8 mouse cellular contexts compared by ENCODE assay signal in the genomic region with DNA sequence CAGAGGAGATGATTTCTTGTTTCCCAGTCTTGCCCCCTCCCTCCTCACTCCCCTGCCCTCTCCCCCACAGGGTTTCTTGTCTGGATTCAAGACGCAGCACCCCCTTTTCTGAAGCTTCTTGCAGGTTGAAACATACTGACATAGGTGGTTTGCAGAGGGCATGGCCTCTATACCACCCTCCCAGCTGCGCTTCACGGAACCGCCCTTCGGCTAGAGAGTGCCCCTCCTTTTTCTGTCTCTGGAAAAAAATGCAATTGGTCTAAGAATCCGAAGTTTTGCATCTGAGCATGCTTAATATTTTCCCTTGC. TPM values are rescaled to one million over a fixed set of nuclear protein-coding genes. Genes with fewer than 3 reads are reported as not detected.
DNase-seq lines count a peak whose midpoint lies in the region; ATAC-seq and TF ChIP-seq lines count a peak whose summit lies in the region.

No protein-coding gene starts in this region.

- peak overlapping the region; percentile 87; the same call in 1 of the 2 replicates for H3K4me3 ChIP-seq in kidney, adult 2 months (ENCODE audit: insufficient read depth, low read depth, low read length)
- H3K4me3 ChIP-seq in hindbrain, embryonic 10.5 days: peak overlapping the region; percentile 81
- H3K4me3 ChIP-seq in midbrain, embryonic 12.5 days: peak overlapping the region; percentile 88

- no peak for DNase-seq in kidney, adult 2 months
- no peak for DNase-seq in kidney, adult 11 months
- DNase-seq in embryo, embryonic 10.5 days (ENCODE audit: low spot score): peak; percentile 42
- DNase-seq in hindbrain, embryonic 10.5 days (ENCODE audit: low spot score): no peak
- no peak for DNase-seq in right cerebral cortex, postnatal 25 days
- no peak for DNase-seq in natural killer cell, adult 2 months (ENCODE audit: low spot score in 2 of 2)

- H3K27me3 ChIP-seq in kidney, adult 2 months (replicated peaks; ENCODE audit: control insufficient read depth, insufficient read depth, low read length): no peaks in the 10 kb centered on the region; the same call in none of the 2 replicates
- no peaks in the 10 kb centered on the region for H3K27me3 ChIP-seq in hindbrain, embryonic 10.5 days (ENCODE audit: insufficient read depth, poor library complexity, severe bottlenecking)
- no peaks in the 10 kb centered on the region for H3K27me3 ChIP-seq in midbrain, embryonic 12.5 days

- TF ChIP-seq CTCF in kidney, adult 2 months (conservative IDR thresholded peaks at IDR 0.05; ENCODE audit: insufficient read depth, insufficient read length, low read depth, low read length): no peak

- H3K4me1 ChIP-seq in kidney, adult 2 months (ENCODE audit: control insufficient read depth, insufficient read depth, low read length): no peaks in the 10 kb centered on the region; the same call in 1 of the 2 replicates
- peaks cover 65% of the 10 kb centered on the region for H3K4me1 ChIP-seq in hindbrain, embryonic 10.5 days (replicated peaks)
- H3K4me1 ChIP-seq in midbrain, embryonic 12.5 days: peaks cover 34% of the 10 kb centered on the region

- H3K36me3 ChIP-seq in kidney, adult 2 months (ENCODE audit: control insufficient read depth, insufficient read depth, low read length): no peaks in the 10 kb centered on the region
- H3K36me3 ChIP-seq in hindbrain, embryonic 10.5 days: peaks cover 14% of the 10 kb centered on the region
- H3K36me3 ChIP-seq in midbrain, embryonic 12.5 days: peaks cover 7% of the 10 kb centered on the region; the same call in 1 of the 2 replicates

- no peak overlapping the region for H3K27ac ChIP-seq in kidney, adult 2 months (ENCODE audit: insufficient read depth, low read depth, low read length)
- H3K27ac ChIP-seq in hindbrain, embryonic 10.5 days: peak overlapping the region; percentile 99
- H3K27ac ChIP-seq in midbrain, embryonic 12.5 days (replicated peaks): peak overlapping the region; percentile 100

- H3K9me3 ChIP-seq in hindbrain, embryonic 10.5 days: no peaks in the 10 kb centered on the region
- no peaks in the 10 kb centered on the region for H3K9me3 ChIP-seq in midbrain, embryonic 12.5 days

- H3K4me2 ChIP-seq in midbrain, embryonic 12.5 days (replicated peaks): peak overlapping the region; percentile 78

- H3K9ac ChIP-seq in midbrain, embryonic 12.5 days (replicated peaks): peak overlapping the region; percentile 96

- WGBS in kidney, adult 2 months: 24% methylated on average over 6 of the region's 6 CpGs
- 3% methylated on average over 6 of the region's 6 CpGs for WGBS in hindbrain, embryonic 10.5 days
- WGBS in midbrain, embryonic 12.5 days: 2% methylated on average over 6 of the region's 6 CpGs

- no peak for TF ChIP-seq POLR2A in kidney, adult 2 months (IDR thresholded peaks at IDR 0.05; ENCODE audit: low read depth, low read length)

- no peak for ATAC-seq in midbrain, embryonic 12.5 days (ENCODE audit: low FRiP score, low read depth)
- ATAC-seq in frontal cortex, adult (ENCODE audit: low TSS enrichment): no peak

RNA-seq across cellular contexts. Expression of a gene that starts 4.4 kb away (rescaled TPM):
- 0.15 and 0.25 TPM in 2 replicates for polyA plus RNA-seq in kidney, adult 2 months (2012; rRNA removed)
- polyA plus RNA-seq in hindbrain, embryonic 10.5 days (2016; fragmentation: Nextera tagmentation; extraction: Ambion mirVana): 12.6 and 20.5 TPM in 2 replicates
- polyA plus RNA-seq in midbrain, embryonic 12.5 days (2016; fragmentation: Nextera tagmentation; extraction: Ambion mirVana): 32.1 and 38.8 TPM in 2 replicates

Comparison
In these comparisons a context has a peak if more than half of its experiments do, and no peak if none do; other contexts are left out.
1. RNA of a gene that starts 4.4 kb away (polyA plus RNA-seq): 32.1 to 38.8 TPM in midbrain, embryonic 12.5 days and 12.6 to 20.5 TPM in hindbrain, embryonic 10.5 days; 0.15 to 0.25 TPM in kidney, adult 2 months; every median in the first group is over 10 times any median in the second.
2. Peak in every context shown above with its lines, with median percentiles within 50 percentile points of each other: H3K4me3 ChIP-seq.